Mouse (Mus musculus): ENCODE data around the gene Blnk. TPM values are rescaled to one million over a fixed set of nuclear protein-coding genes. Genes with fewer than 3 reads are reported as not detected.

Gene Blnk
- polyA plus RNA-seq, 1 experiment = 6.0 TPM

- Histone ChIP-seq H3K36me3 (ENCODE audit: control insufficient read depth, insufficient read depth, low read length, poor library complexity, severe bottlenecking) (no peaks in the 10 kb centered on the region), H3K9me3 (replicated peaks; ENCODE audit: control insufficient read depth, insufficient read depth, low read length, poor library complexity, severe bottlenecking) (no peaks in the 10 kb centered on the region), H3K9ac (ENCODE audit: low read depth, poor library complexity, severe bottlenecking) (no peak overlapping the region), H3K27ac (ENCODE audit: insufficient read depth, low read length) (no peak overlapping the region), H3K4me1 (ENCODE audit: control insufficient read depth, insufficient read depth, low read length) (no peaks in the 10 kb centered on the region), H3K4me3 (ENCODE audit: low read depth, low read length) (no peak overlapping the region), H3K27me3 (ENCODE audit: control insufficient read depth, insufficient read depth, low read length, poor library complexity, severe bottlenecking) (no peaks in the 10 kb centered on the region)
- no peak for TF ChIP-seq POLR2A (IDR thresholded peaks at IDR 0.05; ENCODE audit: insufficient read depth, low read length)
- TF ChIP-seq CTCF (IDR thresholded peaks at IDR 0.05; ENCODE audit: low read depth, low read length) = no peak
- no peak for TF ChIP-seq EP300 (IDR thresholded peaks at IDR 0.05; ENCODE audit: insufficient read depth, low read depth, low read length)
These were observed 16.3 kb downstream of the Blnk start for GRCm38 (mm10) chr19:40978026-40978425.

- TF ChIP-seq POLR2A (IDR thresholded peaks at IDR 0.05; ENCODE audit: insufficient read depth, low read length) (no peak), CTCF (IDR thresholded peaks at IDR 0.05; ENCODE audit: low read depth, low read length) (no peak), EP300 (IDR thresholded peaks at IDR 0.05; ENCODE audit: insufficient read depth, low read depth, low read length) (no peak)
These were observed 17.1 kb downstream of the Blnk start for GRCm38 (mm10) chr19:40976946-40977917.

GRCm38 (mm10) chr19:40971273-40971914, 22.9 kb downstream of the Blnk start:
- Histone ChIP-seq H3K9ac (ENCODE audit: low read depth, poor library complexity, severe bottlenecking) (no peak overlapping the region), H3K36me3 (ENCODE audit: control insufficient read depth, insufficient read depth, low read length, poor library complexity, severe bottlenecking) (no peaks in the 10 kb centered on the region), H3K27me3 (ENCODE audit: control insufficient read depth, insufficient read depth, low read length, poor library complexity, severe bottlenecking) (no peaks in the 10 kb centered on the region), H3K4me1 (ENCODE audit: control insufficient read depth, insufficient read depth, low read length) (no peaks in the 10 kb centered on the region), H3K4me3 (ENCODE audit: low read depth, low read length) (no peak overlapping the region), H3K27ac (ENCODE audit: insufficient read depth, low read length) (no peak overlapping the region), H3K9me3 (replicated peaks; ENCODE audit: control insufficient read depth, insufficient read depth, low read length, poor library complexity, severe bottlenecking) (no peaks in the 10 kb centered on the region)
- TF ChIP-seq POLR2A (IDR thresholded peaks at IDR 0.05; ENCODE audit: insufficient read depth, low read length) (no peak), EP300 (IDR thresholded peaks at IDR 0.05; ENCODE audit: insufficient read depth, low read depth, low read length) (no peak), CTCF (IDR thresholded peaks at IDR 0.05; ENCODE audit: low read depth, low read length) (no peak)

More at GRCm38 (mm10) chr19:40976946-40977917, 17.1 kb downstream of the Blnk start:
- Histone ChIP-seq H3K36me3 (ENCODE audit: control insufficient read depth, insufficient read depth, low read length, poor library complexity, severe bottlenecking) (no peaks in the 10 kb centered on the region), H3K9ac (ENCODE audit: low read depth, poor library complexity, severe bottlenecking) (no peak overlapping the region), H3K27me3 (ENCODE audit: control insufficient read depth, insufficient read depth, low read length, poor library complexity, severe bottlenecking) (no peaks in the 10 kb centered on the region), H3K4me1 (ENCODE audit: control insufficient read depth, insufficient read depth, low read length) (no peaks in the 10 kb centered on the region), H3K4me3 (ENCODE audit: low read depth, low read length) (no peak overlapping the region), H3K27ac (ENCODE audit: insufficient read depth, low read length) (no peak overlapping the region), H3K9me3 (replicated peaks; ENCODE audit: control insufficient read depth, insufficient read depth, low read length, poor library complexity, severe bottlenecking) (no peaks in the 10 kb centered on the region)

GRCm38 (mm10) chr19:40970775-40971174, 23.6 kb downstream of the Blnk start:
- H3K36me3 ChIP-seq (ENCODE audit: control insufficient read depth, insufficient read depth, low read length, poor library complexity, severe bottlenecking) = no peaks in the 10 kb centered on the region
- H3K9me3 ChIP-seq (replicated peaks; ENCODE audit: control insufficient read depth, insufficient read depth, low read length, poor library complexity, severe bottlenecking) = no peaks in the 10 kb centered on the region
- H3K9ac ChIP-seq (ENCODE audit: low read depth, poor library complexity, severe bottlenecking) = no peak overlapping the region
- no peaks in the 10 kb centered on the region for H3K4me1 ChIP-seq (ENCODE audit: control insufficient read depth, insufficient read depth, low read length)
- no peak overlapping the region for H3K27ac ChIP-seq (ENCODE audit: insufficient read depth, low read length)
- no peaks in the 10 kb centered on the region for H3K27me3 ChIP-seq (ENCODE audit: control insufficient read depth, insufficient read depth, low read length, poor library complexity, severe bottlenecking)
- H3K4me3 ChIP-seq (ENCODE audit: low read depth, low read length) = no peak overlapping the region
- TF ChIP-seq CTCF (IDR thresholded peaks at IDR 0.05; ENCODE audit: low read depth, low read length) (no peak), EP300 (IDR thresholded peaks at IDR 0.05; ENCODE audit: insufficient read depth, low read depth, low read length) (no peak), POLR2A (IDR thresholded peaks at IDR 0.05; ENCODE audit: insufficient read depth, low read length) (no peak)

GRCm38 (mm10) chr19:40970301-40970700, 24.0 kb downstream of the Blnk start:
- H3K9me3 ChIP-seq (replicated peaks; ENCODE audit: control insufficient read depth, insufficient read depth, low read length, poor library complexity, severe bottlenecking) = no peaks in the 10 kb centered on the region
- H3K36me3 ChIP-seq (ENCODE audit: control insufficient read depth, insufficient read depth, low read length, poor library complexity, severe bottlenecking) = no peaks in the 10 kb centered on the region
- H3K9ac ChIP-seq (ENCODE audit: low read depth, poor library complexity, severe bottlenecking) = no peak overlapping the region
- H3K27ac ChIP-seq (ENCODE audit: insufficient read depth, low read length) = no peak overlapping the region
- H3K4me1 ChIP-seq (ENCODE audit: control insufficient read depth, insufficient read depth, low read length) = no peaks in the 10 kb centered on the region
- no peak for TF ChIP-seq POLR2A (IDR thresholded peaks at IDR 0.05; ENCODE audit: insufficient read depth, low read length)
- TF ChIP-seq CTCF (IDR thresholded peaks at IDR 0.05; ENCODE audit: low read depth, low read length) = no peak
- no peak for TF ChIP-seq EP300 (IDR thresholded peaks at IDR 0.05; ENCODE audit: insufficient read depth, low read depth, low read length)
- H3K4me3 ChIP-seq (ENCODE audit: low read depth, low read length) = no peak overlapping the region
- H3K27me3 ChIP-seq (ENCODE audit: control insufficient read depth, insufficient read depth, low read length, poor library complexity, severe bottlenecking) = no peaks in the 10 kb centered on the region
